Mouse (Mus musculus) heart, adult 9 months (tissue): ENCODE measurements around the gene Zfp526.

Experiments used
- DNase-seq, 2 experiments: peaks; one replicate each; pipeline ENCODE4 v3.0.0; 2022; ENCODE audit warnings: low spot score in 2 of 2

The Zfp526 gene

DNA sequence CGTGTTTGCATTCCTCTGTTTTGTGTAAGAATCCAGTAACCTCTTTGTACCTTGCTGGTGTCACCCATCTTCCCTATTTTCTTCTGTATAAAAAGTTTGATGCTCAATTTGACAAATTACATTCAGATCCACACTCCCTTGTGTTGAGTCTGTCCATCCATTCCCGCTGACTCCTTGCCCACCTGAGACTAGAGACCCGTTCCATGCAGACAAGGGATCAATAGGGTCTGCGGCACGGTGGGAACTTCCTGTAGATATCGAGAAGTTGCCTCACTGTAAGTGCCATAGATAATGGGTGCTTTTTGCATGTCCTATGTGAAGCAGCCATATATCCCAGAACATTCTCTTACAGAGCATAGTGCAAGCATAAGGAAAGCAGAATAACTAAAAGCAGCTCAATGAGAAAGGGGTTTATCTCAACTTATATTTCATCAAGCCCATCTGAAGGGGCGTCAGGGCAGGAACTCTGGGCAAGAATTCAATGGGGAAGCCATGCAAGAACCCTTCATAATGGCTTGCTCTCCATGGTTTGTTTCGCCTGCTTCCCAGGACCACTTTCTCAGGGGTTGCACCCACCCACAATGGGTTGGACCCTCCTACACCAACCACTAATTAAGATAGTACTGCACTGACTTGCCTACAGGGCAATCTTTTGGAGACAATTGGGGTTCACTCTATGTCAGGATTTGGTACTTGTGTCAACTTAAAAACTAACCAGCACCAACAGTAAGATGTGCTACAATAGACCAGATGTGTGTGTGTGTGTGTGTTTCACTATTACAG, 45.1 kb downstream of the Zfp526 start:
- peak in 1 of 2 experiments; percentile 15 for DNase-seq

DNA sequence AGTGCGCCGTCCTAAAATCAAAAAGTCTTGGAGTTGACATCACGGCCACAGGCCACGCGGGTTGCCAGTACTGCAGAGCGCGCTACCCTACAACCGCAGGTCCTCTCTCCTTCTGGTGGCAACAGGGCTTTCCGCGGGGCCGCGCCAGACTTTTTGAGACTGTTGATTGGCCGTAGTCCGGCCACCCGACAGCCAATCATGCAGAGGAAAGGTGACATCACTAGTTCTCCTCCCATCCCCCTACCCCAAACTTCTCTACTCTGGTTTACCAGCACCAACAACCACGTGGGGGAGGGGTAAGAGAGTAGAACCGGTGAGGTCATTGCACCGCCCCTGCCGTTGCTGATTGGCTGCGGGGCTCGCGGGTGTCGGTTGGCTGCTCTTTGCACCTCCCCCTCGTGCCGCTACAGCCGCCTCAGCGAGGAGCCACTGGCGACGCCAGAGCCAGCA, 46.1 kb downstream of the Zfp526 start, which contains the start of gene Cic:
TSS of gene Cic (plus strand) at position 404 of the 450 bp plus-strand sequence.
- DNase-seq, result peak; percentile 100

DNA sequence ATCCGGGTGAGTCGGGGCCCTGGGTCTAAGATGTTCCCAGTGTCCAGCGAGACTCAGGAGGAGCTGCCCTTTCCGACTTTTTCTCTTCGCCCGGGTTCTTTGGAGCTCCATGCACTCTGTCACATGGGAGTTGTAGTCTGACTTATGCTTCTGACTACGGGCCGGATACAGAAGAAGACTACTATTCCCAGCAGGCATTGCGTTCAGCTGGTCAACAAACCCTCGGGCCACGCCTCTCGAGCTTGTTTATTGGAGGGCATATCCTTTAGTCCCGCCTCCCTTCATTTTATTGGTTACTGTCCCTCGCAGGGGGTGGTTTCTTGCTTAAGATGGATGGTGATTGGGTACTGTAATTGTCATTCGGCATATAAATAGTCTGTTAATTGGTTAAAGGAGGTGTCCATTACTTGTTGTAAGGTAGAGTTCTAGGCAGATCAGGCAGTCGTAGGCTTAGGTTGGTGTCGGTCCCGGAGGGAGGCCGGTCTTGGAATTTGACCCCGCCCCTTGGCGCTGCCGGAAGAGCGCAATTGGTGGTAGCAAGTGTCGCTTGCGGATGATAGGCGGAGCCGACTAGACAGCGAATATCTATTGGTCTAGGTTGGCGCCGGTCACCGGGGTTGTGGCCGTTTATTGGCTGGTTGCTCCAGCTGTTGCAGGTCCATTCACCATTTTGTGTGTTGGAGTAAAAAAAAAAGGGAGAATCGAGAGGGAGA, 46.7 kb downstream of the Zfp526 start:
- peak; percentile 100 for DNase-seq

DNA sequence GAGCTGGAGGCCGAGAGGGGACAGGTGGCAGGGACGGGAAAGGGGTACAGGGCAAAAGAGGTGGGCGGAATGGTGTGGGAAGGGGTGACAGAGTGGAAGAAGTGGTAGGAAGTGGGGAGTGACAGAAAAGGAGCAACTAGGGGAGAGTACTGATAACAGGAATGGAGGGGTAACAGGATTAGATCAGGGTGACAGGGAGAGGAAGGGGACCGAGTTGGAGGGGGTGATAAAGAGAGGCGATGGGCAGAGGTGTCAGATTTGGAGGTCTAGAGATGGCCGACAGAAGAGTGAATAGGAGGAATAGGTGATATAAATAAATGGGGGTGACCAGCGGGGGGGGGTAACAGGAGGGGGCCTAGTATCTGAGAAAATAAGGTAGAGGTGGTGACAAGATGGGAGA, 47.4 kb downstream of the Zfp526 start:
- DNase-seq, result no peak

DNA sequence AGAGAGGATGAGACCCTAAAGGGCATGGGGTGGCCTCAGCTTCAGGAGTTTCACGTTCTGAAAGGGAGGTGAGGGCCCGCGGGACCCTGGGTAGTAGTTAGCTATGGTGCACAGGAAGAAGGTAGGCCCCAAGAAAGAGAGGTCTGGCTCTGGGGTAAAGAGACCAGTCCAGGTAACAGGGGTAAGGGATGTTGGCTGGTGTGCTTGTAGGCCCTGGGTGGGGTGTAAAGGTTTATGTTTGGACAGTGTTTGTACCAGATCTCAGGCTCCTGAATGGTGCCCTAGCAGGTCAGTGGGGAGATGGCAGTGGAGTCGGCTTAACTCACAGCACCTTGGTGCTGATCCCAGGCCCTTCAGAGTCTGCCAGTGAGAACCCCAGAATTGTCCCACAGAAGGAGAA, 47.8 kb downstream of the Zfp526 start:
- peak in 1 of 2 experiments; percentile 14 for DNase-seq

DNA sequence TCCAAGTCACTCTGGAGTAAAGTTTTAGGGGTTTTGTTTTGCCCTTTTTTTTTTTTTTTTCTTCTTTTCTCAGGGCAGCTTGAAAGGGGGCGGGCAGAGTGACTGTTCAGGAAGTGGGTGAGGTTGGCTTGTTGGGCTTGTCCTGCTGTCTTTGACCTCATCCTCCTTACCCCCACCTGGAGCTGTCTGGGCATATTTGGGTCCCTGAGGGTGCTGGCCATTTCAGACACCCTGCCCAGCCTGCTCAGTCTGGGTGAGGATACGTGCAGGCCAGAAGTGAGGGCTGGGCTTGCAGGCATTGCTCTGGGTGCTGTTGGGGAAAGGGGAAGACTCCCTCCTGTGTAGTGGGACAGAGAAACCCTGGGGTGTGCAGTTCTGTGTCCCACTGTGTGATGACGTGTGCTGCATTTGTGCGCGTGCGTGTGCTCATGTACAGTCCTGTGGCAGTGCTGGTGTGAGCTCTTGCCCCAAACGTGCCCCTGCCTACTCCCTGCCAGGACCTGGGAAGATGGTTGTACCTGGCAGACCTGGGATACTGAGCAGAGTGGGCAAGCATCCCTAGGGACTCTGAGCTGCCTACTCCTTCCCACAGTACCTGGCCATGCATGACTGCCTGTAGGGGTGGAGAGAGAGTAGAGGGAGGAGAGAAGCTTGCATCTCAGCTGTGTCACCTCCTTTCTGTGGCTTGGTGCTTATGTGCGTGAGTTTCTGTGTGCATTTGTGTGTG, 48.5 kb downstream of the Zfp526 start:
- peak in 1 of 2 experiments; percentile 28 for DNase-seq

DNA sequence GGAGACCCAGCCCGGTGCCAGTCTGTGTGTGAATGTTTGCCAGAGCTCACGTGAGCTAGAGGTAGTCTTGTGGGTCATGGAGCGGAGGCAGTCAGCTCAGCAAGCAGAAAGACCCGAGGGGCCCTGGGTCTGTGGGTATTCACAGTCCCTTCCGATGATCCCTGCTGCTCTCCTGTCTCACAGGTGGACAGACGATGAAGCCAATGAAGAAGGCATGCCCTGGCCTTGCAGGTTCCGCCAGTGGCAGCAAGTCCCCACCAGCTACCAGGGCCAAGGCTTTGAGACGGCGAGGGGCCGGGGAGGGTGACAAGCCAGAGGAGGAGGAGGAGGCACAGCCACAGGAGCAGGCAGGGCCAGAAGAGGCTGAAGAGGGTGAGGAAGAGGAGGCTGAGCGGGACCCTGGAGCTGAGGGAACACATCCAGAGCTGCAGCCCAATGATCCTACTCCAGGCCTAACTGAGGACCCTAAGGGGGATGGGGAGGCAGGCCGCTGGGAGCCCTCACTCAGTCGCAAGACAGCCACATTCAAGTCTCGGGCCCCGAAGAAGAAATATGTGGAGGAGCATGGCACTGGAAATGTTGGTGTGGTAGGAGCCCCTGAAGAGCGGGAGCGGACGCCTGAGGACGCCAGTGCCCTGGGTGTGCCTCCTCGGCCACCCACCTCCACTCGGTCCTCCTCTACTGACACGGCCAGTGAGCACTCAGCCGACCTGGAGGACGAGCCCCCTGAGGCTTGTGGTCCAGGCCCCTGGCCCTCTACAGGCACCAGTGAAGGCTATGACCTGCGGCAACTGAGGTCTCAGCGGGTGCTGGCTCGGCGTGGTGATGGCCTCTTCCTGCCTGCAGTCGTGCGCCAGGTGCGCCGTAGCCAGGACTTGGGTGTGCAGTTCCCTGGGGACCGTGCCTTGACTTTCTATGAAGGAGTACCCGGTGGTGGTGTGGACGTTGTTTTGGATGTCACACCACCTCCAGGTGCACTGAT, 49.7 kb downstream of the Zfp526 start:
- DNase-seq, result peak in 1 of 2 experiments; percentile 8

DNA sequence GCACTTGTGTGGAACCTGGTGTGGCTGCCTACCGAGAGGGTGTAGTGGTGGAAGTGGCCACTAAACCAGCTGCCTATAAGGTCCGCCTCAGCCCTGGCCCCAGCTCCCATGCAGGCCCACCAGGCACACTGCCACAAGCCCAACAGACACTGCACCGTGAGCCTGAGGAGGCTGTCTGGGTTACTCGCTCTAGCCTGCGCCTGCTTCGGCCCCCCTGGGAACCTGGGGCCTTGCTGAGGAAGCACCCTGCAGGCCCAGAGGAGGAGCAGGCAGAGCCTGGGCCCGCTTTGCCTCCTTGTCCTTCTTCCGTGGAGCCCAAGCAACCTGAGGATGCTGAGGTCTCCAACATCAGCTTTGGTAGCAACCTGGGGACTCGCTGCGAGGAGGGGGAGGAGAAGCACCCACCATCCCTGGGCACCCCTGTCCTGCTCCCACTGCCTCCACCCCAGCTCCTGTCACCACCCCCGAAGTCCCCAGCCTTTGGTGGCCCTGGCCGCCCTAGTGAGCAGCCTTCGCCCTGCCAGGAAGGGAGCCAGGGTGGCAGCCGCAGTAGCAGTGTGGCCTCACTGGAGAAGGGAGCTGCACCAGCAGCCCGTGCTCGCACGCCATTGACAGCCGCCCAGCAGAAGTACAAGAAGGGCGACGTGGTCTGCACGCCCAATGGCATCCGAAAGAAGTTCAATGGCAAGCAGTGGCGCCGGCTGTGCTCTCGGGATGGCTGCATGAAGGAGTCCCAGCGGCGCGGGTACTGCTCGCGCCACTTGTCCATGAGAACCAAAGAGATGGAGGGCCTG, 50.6 kb downstream of the Zfp526 start:
- DNase-seq, result no peak

DNA sequence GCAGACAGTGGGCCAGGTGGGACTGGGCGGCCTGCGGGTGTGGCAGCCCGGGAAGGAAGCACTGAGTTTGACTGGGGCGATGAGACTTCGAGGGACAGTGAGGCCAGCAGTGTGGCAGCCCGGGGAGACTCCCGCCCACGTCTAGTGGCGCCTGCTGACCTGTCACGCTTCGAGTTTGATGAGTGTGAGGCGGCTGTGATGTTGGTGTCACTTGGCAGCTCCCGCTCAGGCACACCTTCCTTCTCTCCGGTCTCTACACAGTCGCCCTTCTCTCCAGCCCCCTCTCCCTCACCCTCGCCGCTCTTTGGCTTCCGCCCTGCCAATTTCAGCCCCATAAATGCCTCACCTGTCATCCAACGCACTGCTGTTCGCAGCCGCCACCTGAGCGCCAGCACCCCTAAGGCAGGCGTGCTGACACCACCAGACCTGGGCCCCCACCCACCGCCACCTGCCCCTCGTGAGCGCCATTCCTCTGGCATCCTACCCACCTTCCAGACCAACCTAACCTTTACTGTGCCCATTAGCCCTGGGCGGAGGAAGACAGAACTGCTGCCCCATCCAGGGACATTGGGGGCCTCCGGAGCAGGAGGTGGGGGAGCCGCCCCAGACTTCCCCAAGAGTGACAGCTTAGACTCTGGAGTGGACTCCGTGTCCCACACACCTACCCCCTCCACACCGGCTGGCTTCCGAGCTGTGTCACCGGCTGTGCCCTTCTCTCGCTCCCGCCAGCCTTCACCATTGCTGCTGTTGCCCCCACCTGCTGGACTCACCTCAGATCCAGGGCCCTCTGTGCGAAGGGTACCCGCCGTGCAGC, 51.4 kb downstream of the Zfp526 start:
- peak in 1 of 2 experiments; percentile 1 for DNase-seq

DNA sequence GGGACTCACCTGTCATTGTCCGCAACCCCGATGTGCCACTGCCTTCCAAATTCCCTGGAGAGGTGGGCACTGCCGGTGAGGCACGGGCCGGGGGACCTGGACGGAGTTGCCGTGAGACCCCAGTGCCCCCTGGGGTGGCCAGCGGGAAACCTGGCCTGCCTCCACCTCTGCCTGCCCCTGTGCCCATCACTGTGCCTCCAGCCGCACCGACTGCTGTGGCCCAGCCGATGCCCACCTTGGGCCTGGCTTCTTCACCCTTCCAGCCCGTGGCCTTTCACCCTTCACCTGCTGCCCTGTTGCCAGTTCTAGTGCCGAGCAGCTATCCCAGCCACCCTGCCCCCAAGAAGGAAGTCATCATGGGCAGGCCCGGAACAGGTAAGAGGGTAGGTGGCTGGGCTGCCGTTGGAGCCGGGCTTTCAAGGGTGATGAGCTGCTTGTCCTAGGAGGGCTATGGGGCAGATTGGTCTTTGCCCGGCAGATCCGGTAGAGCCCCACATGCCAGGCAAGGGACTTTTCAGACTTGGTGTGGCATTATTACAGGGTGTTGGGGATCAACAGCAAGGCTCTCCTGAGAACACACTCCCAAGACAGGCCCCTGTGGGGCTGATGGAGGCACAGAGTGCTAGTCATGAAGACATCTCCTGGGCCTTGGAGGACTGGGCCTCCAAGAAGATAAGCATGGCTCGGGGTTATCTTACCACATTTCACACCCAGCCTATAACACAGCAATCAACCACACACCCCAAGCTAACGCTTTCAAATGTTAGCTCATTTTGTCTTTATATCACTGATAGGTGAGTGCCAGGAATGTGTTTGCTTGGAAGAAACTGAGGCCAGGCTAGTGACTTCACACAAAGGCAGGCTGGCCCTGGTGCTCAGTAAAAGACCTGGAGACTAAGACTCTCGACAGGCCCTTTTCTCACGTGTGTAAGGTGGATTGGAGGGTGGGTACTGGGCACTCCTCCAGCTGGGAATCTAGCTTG, 52.3 kb downstream of the Zfp526 start:
- DNase-seq, result peak in 1 of 2 experiments; percentile 4

DNA sequence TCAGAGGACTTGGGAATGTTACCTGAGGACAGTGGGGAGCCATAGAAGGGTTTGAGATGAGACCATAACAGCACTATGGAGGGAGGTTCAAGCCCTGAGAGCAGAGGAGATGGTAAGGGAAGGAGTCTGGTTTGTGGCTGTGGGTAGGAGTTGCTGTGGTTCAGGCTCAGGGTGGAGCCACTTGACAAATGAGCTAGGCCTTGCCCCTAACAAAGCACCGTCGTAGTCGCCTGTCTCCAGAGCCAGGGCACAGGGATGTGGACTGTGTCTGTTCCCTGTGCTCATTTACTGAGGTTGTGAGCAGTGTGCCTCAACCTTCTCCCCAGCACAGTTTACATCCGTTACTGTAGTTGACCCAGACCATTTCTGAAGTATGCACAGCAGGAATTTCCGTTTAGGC, 53.3 kb downstream of the Zfp526 start:
- DNase-seq, result peak in 1 of 2 experiments; percentile 2

DNA sequence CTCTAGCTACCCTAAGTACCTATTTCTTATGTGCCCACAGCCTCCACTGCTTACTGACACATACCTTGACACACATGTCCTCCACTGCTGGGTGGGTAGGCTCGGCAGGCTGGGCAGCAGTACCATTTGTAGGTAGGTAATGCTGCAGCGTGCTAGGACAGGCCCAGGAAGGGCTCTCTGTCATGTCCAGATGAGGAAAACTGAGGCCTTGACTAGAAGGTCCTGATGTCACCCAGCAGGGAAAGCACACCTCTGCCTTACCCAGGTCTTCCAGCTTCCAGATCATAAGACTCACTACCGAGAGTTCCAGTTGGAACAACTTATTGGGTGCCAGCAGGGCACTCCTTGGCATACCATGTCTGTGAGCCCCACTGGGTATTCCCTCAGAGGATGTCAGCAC, 53.8 kb downstream of the Zfp526 start:
- no peak for DNase-seq

DNA sequence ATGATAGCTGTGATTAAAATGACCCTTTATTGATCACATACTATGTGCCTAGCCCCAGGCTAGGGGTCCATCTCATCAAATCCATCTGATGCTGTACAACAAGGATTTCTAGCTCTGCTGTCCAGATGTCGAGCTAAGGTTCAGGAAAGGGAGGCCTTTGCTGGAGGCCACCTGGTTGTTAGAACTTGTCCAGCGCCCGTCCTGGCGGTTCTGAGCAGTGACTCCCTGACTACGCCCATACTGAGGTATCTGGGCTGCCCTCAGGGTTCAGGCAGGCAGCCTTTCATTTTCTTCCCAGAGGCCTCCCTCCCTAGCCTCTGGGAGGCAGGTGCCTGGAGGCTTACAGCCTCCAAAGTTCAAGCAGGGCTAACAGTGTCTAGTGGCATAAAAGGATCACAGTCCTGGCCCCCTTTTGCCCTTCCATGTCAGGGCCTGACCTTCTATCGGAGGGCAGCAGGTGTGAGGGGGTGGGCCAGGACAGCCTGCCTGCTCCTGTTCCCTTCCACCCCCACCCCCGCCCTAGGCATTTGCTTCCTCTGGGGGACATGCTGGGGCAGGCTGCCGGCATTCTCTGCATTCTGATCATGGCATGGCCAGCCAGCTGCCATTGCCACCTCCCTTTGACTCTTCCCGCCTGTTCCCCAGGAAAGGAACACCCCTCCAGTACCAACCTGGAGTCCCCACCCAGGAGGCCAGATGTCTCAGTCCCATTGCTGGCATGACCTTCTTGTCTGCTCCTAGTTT, 54.5 kb downstream of the Zfp526 start:
- DNase-seq, result peak in 1 of 2 experiments; percentile 15
